ENCODE assay signal across 20 mouse cellular contexts in genomic region chr19:12494972-12495535, GRCm38 (mm10). TPM values are rescaled to one million over a fixed set of nuclear protein-coding genes. Genes with fewer than 3 reads are reported as not detected.
DNase-seq lines count a peak whose midpoint lies in the region; ATAC-seq lines count a peak whose summit lies in the region.
"Had no signal": no experiment of that assay in that cellular context is flagged by ENCODE, and none has a peak within 500 bp of the region (broad histone marks: within the 10 kb centered on the region; RNA-seq: fewer than 3 reads in every experiment).

No protein-coding gene starts in this region.

- H3K9me3 ChIP-seq in forebrain, embryonic 11.5 days (ENCODE audit: control insufficient read depth, low read length): no peaks in the 10 kb centered on the region
- no peaks in the 10 kb centered on the region for H3K9me3 ChIP-seq in forebrain, embryonic 14.5 days (replicated peaks; ENCODE audit: control insufficient read depth, low read length)
- H3K9me3 ChIP-seq in midbrain, embryonic 13.5 days: no peaks in the 10 kb centered on the region
- H3K9me3 ChIP-seq in midbrain, embryonic 15.5 days: no peaks in the 10 kb centered on the region
- no peaks in the 10 kb centered on the region for H3K9me3 ChIP-seq in hindbrain, embryonic 15.5 days
- H3K9me3 ChIP-seq: limb, embryonic 10.5 days; liver, embryonic 12.5 days; lung, embryonic 15.5 days had no signal

- peaks cover 9% of the 10 kb centered on the region for H3K36me3 ChIP-seq in forebrain, embryonic 11.5 days (ENCODE audit: control insufficient read depth, insufficient read depth, low read length)
- peaks cover 28% of the 10 kb centered on the region for H3K36me3 ChIP-seq in forebrain, embryonic 14.5 days (ENCODE audit: control insufficient read depth, insufficient read depth, low read length)
- H3K36me3 ChIP-seq in midbrain, embryonic 13.5 days: peaks cover 40% of the 10 kb centered on the region
- peaks cover 12% of the 10 kb centered on the region for H3K36me3 ChIP-seq in midbrain, embryonic 15.5 days (replicated peaks)
- H3K36me3 ChIP-seq in hindbrain, embryonic 15.5 days: peaks cover 22% of the 10 kb centered on the region

- H3K4me1 ChIP-seq in forebrain, embryonic 11.5 days (replicated peaks; ENCODE audit: control insufficient read depth, insufficient read depth, low read length): peaks cover 23% of the 10 kb centered on the region
- H3K4me1 ChIP-seq in forebrain, embryonic 14.5 days (ENCODE audit: control insufficient read depth, insufficient read depth, low read length): peaks cover 12% of the 10 kb centered on the region
- peaks cover 90% of the 10 kb centered on the region for H3K4me1 ChIP-seq in midbrain, embryonic 13.5 days (replicated peaks)
- peaks cover 47% of the 10 kb centered on the region for H3K4me1 ChIP-seq in midbrain, embryonic 15.5 days
- peaks cover 79% of the 10 kb centered on the region for H3K4me1 ChIP-seq in hindbrain, embryonic 15.5 days (replicated peaks)
- H3K4me1 ChIP-seq: limb, embryonic 10.5 days had no signal

- no peak overlapping the region for H3K9ac ChIP-seq in forebrain, embryonic 11.5 days (ENCODE audit: low read length)
- no peak overlapping the region for H3K9ac ChIP-seq in forebrain, embryonic 14.5 days (ENCODE audit: low read length)
- H3K9ac ChIP-seq in midbrain, embryonic 13.5 days (replicated peaks): no peak overlapping the region
- no peak overlapping the region for H3K9ac ChIP-seq in midbrain, embryonic 15.5 days
- H3K9ac ChIP-seq in hindbrain, embryonic 15.5 days: no peak overlapping the region
- H3K9ac ChIP-seq: liver, embryonic 12.5 days; lung, embryonic 15.5 days had no signal

- no peak for DNase-seq in forebrain, embryonic 11.5 days (ENCODE audit: low spot score)
- DNase-seq in forebrain, embryonic 14.5 days (ENCODE audit: low spot score): no peak
- DNase-seq in retina, postnatal 1 day: peak; percentile 72
- no peak for DNase-seq in adrenal gland, postnatal 25 days
- DNase-seq in heart, postnatal 36 days: no peak
- DNase-seq: cerebellum, adult 8-10 months; gastrocnemius, postnatal 10 days; kidney, adult 11 months; kidney, postnatal 10 days; right cerebral cortex, postnatal 25 days had no signal

- ATAC-seq in forebrain, embryonic 11.5 days (replicated peaks; ENCODE audit: low FRiP score): no peak
- no peak for ATAC-seq in forebrain, embryonic 14.5 days
- no peak for ATAC-seq in midbrain, embryonic 13.5 days
- ATAC-seq in midbrain, embryonic 15.5 days (replicated peaks): no peak
- ATAC-seq in hindbrain, embryonic 15.5 days (ENCODE audit: low FRiP score, low read depth): no peak
- ATAC-seq: activated CD4-positive, CD25-positive, alpha-beta regulatory T cell, adult 4 months; liver, embryonic 12.5 days had no signal

- WGBS in forebrain, embryonic 11.5 days: 49% methylated on average over 3 of the region's 3 CpGs
- 58% methylated on average over 3 of the region's 3 CpGs for WGBS in forebrain, embryonic 14.5 days
- 17% methylated on average over 3 of the region's 3 CpGs for WGBS in midbrain, embryonic 13.5 days
- 11% methylated on average over 3 of the region's 3 CpGs for WGBS in midbrain, embryonic 15.5 days
- WGBS in hindbrain, embryonic 15.5 days: 14% methylated on average over 3 of the region's 3 CpGs

- 0 out of 2 replicates have a peak overlapping the region, but pooled peaks have one; percentile 11 for H3K4me2 ChIP-seq in forebrain, embryonic 11.5 days (ENCODE audit: low read depth, low read length, severe bottlenecking)
- no peak overlapping the region for H3K4me2 ChIP-seq in forebrain, embryonic 14.5 days (ENCODE audit: low read length)
- peak overlapping the region; percentile 25 for H3K4me2 ChIP-seq in midbrain, embryonic 13.5 days (replicated peaks)
- H3K4me2 ChIP-seq in midbrain, embryonic 15.5 days: no peak overlapping the region
- H3K4me2 ChIP-seq in hindbrain, embryonic 15.5 days: 0 out of 2 replicates have a peak overlapping the region, but pooled peaks have one; percentile 5
- H3K4me2 ChIP-seq: heart, embryonic 11.5 days; liver, embryonic 12.5 days; lung, embryonic 15.5 days had no signal

- H3K4me3 ChIP-seq in forebrain, embryonic 11.5 days (ENCODE audit: low read depth, low read length): no peak overlapping the region
- no peak overlapping the region for H3K4me3 ChIP-seq in forebrain, embryonic 14.5 days (ENCODE audit: low read depth, low read length)
- H3K4me3 ChIP-seq in midbrain, embryonic 13.5 days (replicated peaks): no peak overlapping the region
- H3K4me3 ChIP-seq in midbrain, embryonic 15.5 days: no peak overlapping the region
- no peak overlapping the region for H3K4me3 ChIP-seq in hindbrain, embryonic 15.5 days
- H3K4me3 ChIP-seq: left cerebral cortex, adult 2 months; limb, embryonic 10.5 days; liver, embryonic 12.5 days; lung, embryonic 15.5 days; myocyte had no signal

- peak overlapping the region; percentile 46; the same call in 1 of the 2 replicates for H3K27ac ChIP-seq in forebrain, embryonic 11.5 days (ENCODE audit: low read depth, low read length)
- no peak overlapping the region for H3K27ac ChIP-seq in forebrain, embryonic 14.5 days (ENCODE audit: low read depth, low read length)
- H3K27ac ChIP-seq in midbrain, embryonic 13.5 days: peak overlapping the region; percentile 45; the same call in 1 of the 2 replicates
- H3K27ac ChIP-seq in midbrain, embryonic 15.5 days: no peak overlapping the region
- H3K27ac ChIP-seq in hindbrain, embryonic 15.5 days (replicated peaks): peak overlapping the region; percentile 54
- H3K27ac ChIP-seq: left cerebral cortex, adult 2 months; limb, embryonic 10.5 days; liver, embryonic 12.5 days; lung, embryonic 15.5 days had no signal

- intact Hi-C loops in heart, postnatal 36 days (cut with DNase I): no loop called here

- no peaks in the 10 kb centered on the region for H3K27me3 ChIP-seq in forebrain, embryonic 11.5 days (ENCODE audit: control insufficient read depth, insufficient read depth, low read length)
- H3K27me3 ChIP-seq in forebrain, embryonic 14.5 days (replicated peaks; ENCODE audit: control insufficient read depth, insufficient read depth, low read length): no peaks in the 10 kb centered on the region
- no peaks in the 10 kb centered on the region for H3K27me3 ChIP-seq in midbrain, embryonic 13.5 days
- H3K27me3 ChIP-seq in midbrain, embryonic 15.5 days (replicated peaks): no peaks in the 10 kb centered on the region
- no peaks in the 10 kb centered on the region for H3K27me3 ChIP-seq in hindbrain, embryonic 15.5 days
- H3K27me3 ChIP-seq: lung, embryonic 15.5 days had no signal

RNA-seq across cellular contexts. Expression of gene Dtx4, which starts 6.2 kb away (rescaled TPM):
- polyA plus RNA-seq in forebrain, embryonic 11.5 days (2014; fragmentation: Nextera tagmentation; extraction: Ambion mirVana): 39.8 and 40.2 TPM in 2 replicates
- polyA plus RNA-seq in forebrain, embryonic 14.5 days (2014; fragmentation: Nextera tagmentation; extraction: Ambion mirVana): 15.3 and 18.2 TPM in 2 replicates
- polyA plus RNA-seq in midbrain, embryonic 13.5 days (2015; fragmentation: Nextera tagmentation; extraction: Ambion mirVana): 36.6 and 40.7 TPM in 2 replicates
- 43.3 and 43.4 TPM in 2 replicates for polyA plus RNA-seq in midbrain, embryonic 15.5 days (2015; fragmentation: Nextera tagmentation; extraction: Ambion mirVana)
- 40.0 and 42.2 TPM in 2 replicates for polyA plus RNA-seq in hindbrain, embryonic 15.5 days (2015; fragmentation: Nextera tagmentation; extraction: Ambion mirVana)
- total RNA-seq in adrenal gland, postnatal 25 days (2021): 14.9 and 15.1 TPM in 2 replicates
- 1 to 10 TPM; 6.4 to 7.8 TPM for total RNA-seq in heart, postnatal 36 days (2021)

RNA-seq across cellular contexts. Expression of gene Mpeg1, which starts 34.5 kb away (rescaled TPM):
- 0.28 and 0.41 TPM in 2 replicates for polyA plus RNA-seq in forebrain, embryonic 11.5 days (2014; fragmentation: Nextera tagmentation; extraction: Ambion mirVana)
- 0.55 and 0.75 TPM in 2 replicates for polyA plus RNA-seq in forebrain, embryonic 14.5 days (2014; fragmentation: Nextera tagmentation; extraction: Ambion mirVana)
- 0.54 and 0.57 TPM in 2 replicates for polyA plus RNA-seq in midbrain, embryonic 13.5 days (2015; fragmentation: Nextera tagmentation; extraction: Ambion mirVana)
- polyA plus RNA-seq in midbrain, embryonic 15.5 days (2015; fragmentation: Nextera tagmentation; extraction: Ambion mirVana): 0.62 and 0.73 TPM in 2 replicates
- polyA plus RNA-seq in hindbrain, embryonic 15.5 days (2015; fragmentation: Nextera tagmentation; extraction: Ambion mirVana): 0.61 and 0.88 TPM in 2 replicates
- total RNA-seq in adrenal gland, postnatal 25 days (2021): 12.4 and 16.5 TPM in 2 replicates
- 10 to 100 TPM in 1 of 2 experiments, 1 to 10 TPM in 1; 8.6 to 12.2 TPM for total RNA-seq in heart, postnatal 36 days (2021)

RNA-seq across cellular contexts. Expression of gene Fam111a, which starts 50.5 kb away (rescaled TPM):
- polyA plus RNA-seq in forebrain, embryonic 11.5 days (2014; fragmentation: Nextera tagmentation; extraction: Ambion mirVana): 25.0 and 28.7 TPM in 2 replicates
- 9.9 and 10.9 TPM in 2 replicates for polyA plus RNA-seq in forebrain, embryonic 14.5 days (2014; fragmentation: Nextera tagmentation; extraction: Ambion mirVana)
- 9.5 TPM in 2 replicates for polyA plus RNA-seq in midbrain, embryonic 13.5 days (2015; fragmentation: Nextera tagmentation; extraction: Ambion mirVana)
- 5.0 and 6.0 TPM in 2 replicates for polyA plus RNA-seq in midbrain, embryonic 15.5 days (2015; fragmentation: Nextera tagmentation; extraction: Ambion mirVana)
- 6.6 and 7.9 TPM in 2 replicates for polyA plus RNA-seq in hindbrain, embryonic 15.5 days (2015; fragmentation: Nextera tagmentation; extraction: Ambion mirVana)
- total RNA-seq in adrenal gland, postnatal 25 days (2021): 6.3 and 6.7 TPM in 2 replicates
- total RNA-seq in heart, postnatal 36 days (2021): 1 to 10 TPM; 5.9 to 6.9 TPM

Comparison
In these comparisons a context has a peak if more than half of its experiments do, and no peak if none do; other contexts are left out.
1. H3K27ac ChIP-seq: peak in forebrain, embryonic 11.5 days (single experiment), midbrain, embryonic 13.5 days (single experiment) and hindbrain, embryonic 15.5 days (single experiment); none in forebrain, embryonic 14.5 days (single experiment) and midbrain, embryonic 15.5 days (single experiment).
2. H3K4me2 ChIP-seq: peak in forebrain, embryonic 11.5 days (single experiment), midbrain, embryonic 13.5 days (single experiment) and hindbrain, embryonic 15.5 days (single experiment); none in forebrain, embryonic 14.5 days (single experiment) and midbrain, embryonic 15.5 days (single experiment).